In genomic region chr8:84042948-84043342, GRCm38 (mm10) we compare ENCODE assay signal across 9 mouse cellular contexts. TPM values are rescaled to one million over a fixed set of nuclear protein-coding genes. Genes with fewer than 3 reads are reported as not detected.
DNase-seq lines count a peak whose midpoint lies in the region; ATAC-seq and TF ChIP-seq lines count a peak whose summit lies in the region.
"Had no signal": no experiment of that assay in that cellular context is flagged by ENCODE, and none has a peak within 500 bp of the region (broad histone marks: within the 10 kb centered on the region; RNA-seq: fewer than 3 reads in every experiment).

No protein-coding gene starts in this region.

- no peaks in the 10 kb centered on the region for H3K9me3 ChIP-seq in MEL (replicated peaks; ENCODE audit: insufficient read depth, low read length)
- H3K9me3 ChIP-seq in heart, embryonic 14.5 days (ENCODE audit: control insufficient read depth, low read length), result no peaks in the 10 kb centered on the region
- no peaks in the 10 kb centered on the region for H3K9me3 ChIP-seq in liver, embryonic 15.5 days (replicated peaks)

- no peak for TF ChIP-seq POLR2A in MEL (IDR thresholded peaks at IDR 0.05; ENCODE audit: control insufficient read depth in 1 of 2, insufficient read depth in 1 of 2, low read depth in 1 of 2, low read length in 2 of 2, poor library complexity in 1 of 2)

- H3K27ac ChIP-seq in MEL (ENCODE audit: control insufficient read depth, low read depth, low read length), result no peak overlapping the region
- no peak overlapping the region for H3K27ac ChIP-seq in heart, embryonic 14.5 days (replicated peaks in 1 of 2; ENCODE audit: control insufficient read depth in 1 of 2, insufficient read depth in 1 of 2, low read depth in 2 of 2, low read length in 2 of 2)
- no peak overlapping the region for H3K27ac ChIP-seq in liver, embryonic 15.5 days (replicated peaks)

- H3K9ac ChIP-seq in MEL (ENCODE audit: control insufficient read depth, low read depth, low read length, poor library complexity, severe bottlenecking), result peak overlapping the region; percentile 92
- H3K9ac ChIP-seq in heart, embryonic 14.5 days (ENCODE audit: low read length), result peak overlapping the region; percentile 66
- H3K9ac ChIP-seq in liver, embryonic 15.5 days, result no peak overlapping the region

- TF ChIP-seq EP300 in MEL (IDR thresholded peaks at IDR 0.05; ENCODE audit: low read depth in 1 of 2, low read length in 2 of 2), result no peak

- peak overlapping the region; percentile 87 to 89 for H3K4me3 ChIP-seq in MEL (ENCODE audit: control insufficient read depth in 1 of 2, insufficient read depth in 1 of 2, low read depth in 2 of 2, low read length in 2 of 2)
- H3K4me3 ChIP-seq in heart, embryonic 14.5 days (ENCODE audit: control insufficient read depth in 1 of 2, insufficient read depth in 1 of 2, low read depth in 1 of 2, low read length in 2 of 2), result peak overlapping the region; percentile 44 to 56; a peak in 3 of 4 replicates
- peak overlapping the region; percentile 40; the same call in 1 of the 2 replicates for H3K4me3 ChIP-seq in liver, embryonic 15.5 days (replicated peaks)

- H3K27me3 ChIP-seq in MEL (ENCODE audit: control insufficient read depth in 1 of 2, insufficient read depth in 2 of 2, low read length in 2 of 2), result no peaks in the 10 kb centered on the region
- peaks cover 31% of the 10 kb centered on the region for H3K27me3 ChIP-seq in heart, embryonic 14.5 days (ENCODE audit: control insufficient read depth, insufficient read depth, low read length)
- peaks cover 75% of the 10 kb centered on the region for H3K27me3 ChIP-seq in liver, embryonic 15.5 days

- no peak for ATAC-seq in heart, embryonic 14.5 days (ENCODE audit: insufficient number of reproducible peaks, insufficient read depth, low FRiP score, low read depth)
- no peak for ATAC-seq in liver, embryonic 15.5 days (ENCODE audit: insufficient read depth)

- peak; percentile 98 for DNase-seq in heart, adult 11 months
- no peak for DNase-seq in heart, postnatal 25 days (ENCODE audit: low spot score)
- DNase-seq in MEL (ENCODE audit: low read depth, low spot score), result no peak
- DNase-seq in frontal cortex, postnatal 25 days (ENCODE audit: low spot score in 2 of 2), result no peak
- no peak for DNase-seq in urinary bladder, postnatal 25 days (ENCODE audit: low spot score)
- no peak for DNase-seq in urinary bladder, postnatal 10 days (ENCODE audit: low spot score)
- DNase-seq: kidney, postnatal 25 days had no signal

- peaks cover 0 to 19% of the 10 kb centered on the region in 2 experiments; a peak in 3 of 4 replicates for H3K4me1 ChIP-seq in MEL (ENCODE audit: control insufficient read depth in 1 of 2, insufficient read depth in 2 of 2, low read length in 2 of 2)
- H3K4me1 ChIP-seq in heart, embryonic 14.5 days (ENCODE audit: control insufficient read depth in 2 of 2, insufficient read depth in 2 of 2, low read length in 2 of 2), result peaks cover 11 to 16% of the 10 kb centered on the region in 2 experiments; a peak in 3 of 4 replicates
- peaks cover 13% of the 10 kb centered on the region for H3K4me1 ChIP-seq in liver, embryonic 15.5 days (replicated peaks)

- peaks cover 2 to 4% of the 10 kb centered on the region in 2 experiments; a peak in 3 of 4 replicates for H3K36me3 ChIP-seq in MEL (ENCODE audit: control insufficient read depth in 1 of 2, insufficient read depth in 2 of 2, low read length in 2 of 2)
- H3K36me3 ChIP-seq in heart, embryonic 14.5 days (ENCODE audit: control insufficient read depth, insufficient read depth, low read length), result no peaks in the 10 kb centered on the region
- H3K36me3 ChIP-seq in liver, embryonic 15.5 days (replicated peaks), result no peaks in the 10 kb centered on the region

- WGBS in heart, embryonic 14.5 days, result 33% methylated on average over 12 of the region's 12 CpGs
- 31% methylated on average over 12 of the region's 12 CpGs for WGBS in liver, embryonic 15.5 days (ENCODE audit: insufficient replicate concordance)

- peaks cover 16% of the 10 kb centered on the region for H3K79me2 ChIP-seq in MEL (ENCODE audit: control insufficient read depth, insufficient read depth, low read length, poor library complexity)

- TF ChIP-seq RAD21 in MEL (IDR thresholded peaks at IDR 0.05; ENCODE audit: low read depth, low read length), result no peak

- H3K4me2 ChIP-seq in heart, embryonic 14.5 days (ENCODE audit: low read length), result peak overlapping the region; percentile 79
- peak overlapping the region; percentile 56 for H3K4me2 ChIP-seq in liver, embryonic 15.5 days

- no peak for TF ChIP-seq CTCF in MEL (IDR thresholded peaks at IDR 0.05 in 2 of 3, conservative IDR thresholded peaks at IDR 0.05 in 1 of 3; ENCODE audit: control insufficient read depth in 1 of 3, insufficient read depth in 1 of 3, low read depth in 2 of 3, low read length in 3 of 3, poor library complexity in 1 of 3, severe bottlenecking in 1 of 3)

- intact Hi-C loops in heart, postnatal 25 days (cut with DNase I), result loop anchor here (2.0 to 5.0 kb wide), 3 partner anchors 22 to 139 kb away; partner anchors contain the start of genes Dcaf15 and Gm10643

TF ChIP-seq in MEL, 35 proteins besides CTCF, POLR2A, EP300 and RAD21:
- no peak for TF ChIP-seq MAFK (IDR thresholded peaks at IDR 0.05; ENCODE audit: borderline replicate concordance, low read depth, low read length)
- TF ChIP-seq MYC (IDR thresholded peaks at IDR 0.05; ENCODE audit: low read depth, low read length), result no peak
- TF ChIP-seq ZC3H11A (IDR thresholded peaks at IDR 0.05; ENCODE audit: low read depth, low read length), result no peak
- no peak for TF ChIP-seq BHLHE40 (IDR thresholded peaks at IDR 0.05; ENCODE audit: borderline replicate concordance, low read depth, low read length)
- TF ChIP-seq ZMIZ1 (IDR thresholded peaks at IDR 0.05; ENCODE audit: low read depth, low read length), result no peak
- no peak for TF ChIP-seq MYB (IDR thresholded peaks at IDR 0.05; ENCODE audit: low read depth, low read length)
- no peak for TF ChIP-seq USF1 (IDR thresholded peaks at IDR 0.05; ENCODE audit: low read depth, low read length)
- no peak for TF ChIP-seq KAT2A (conservative IDR thresholded peaks at IDR 0.05; ENCODE audit: low read depth, low read length)
- TF ChIP-seq NRF1 (IDR thresholded peaks at IDR 0.05; ENCODE audit: insufficient read depth, low read depth, low read length, poor library complexity, severe bottlenecking), result no peak
TF ChIP-seq in MEL: peak in this region for 0.

RNA-seq across cellular contexts. Expression of gene Il27ra, which starts 0.6 kb away (rescaled TPM):
- total RNA-seq in heart, postnatal 25 days (2021), result 1 to 10 TPM; 4.0 to 4.2 TPM
- total RNA-seq in MEL (2012; rRNA removed), result 32.4 and 38.5 TPM in 2 replicates
- polyA plus RNA-seq in MEL (2012; ENCODE audit: insufficient read depth in 1 of 2, insufficient read length in 2 of 2, low read depth in 1 of 2, low replicate concordance in 2 of 2, missing spikeins in 1 of 2), result 10 to 100 TPM in 1 of 2 experiments, not detected in 1; 31.8 TPM
- 6.1 and 6.3 TPM in 2 replicates for polyA plus RNA-seq in heart, embryonic 14.5 days (2014; fragmentation: Nextera tagmentation; extraction: Ambion mirVana)
- polyA plus RNA-seq in liver, embryonic 15.5 days (2015; fragmentation: Nextera tagmentation; extraction: Ambion mirVana), result 0.74 and 1.3 TPM in 2 replicates

RNA-seq across cellular contexts. Expression of gene Rln3, which starts 1.9 kb away (rescaled TPM):
- total RNA-seq in heart, postnatal 25 days (2021), result not detected
- total RNA-seq in MEL (2012; rRNA removed), result not detected in 2 replicates
- polyA plus RNA-seq in MEL (2012; ENCODE audit: insufficient read depth in 1 of 2, insufficient read length in 2 of 2, low read depth in 1 of 2, low replicate concordance in 2 of 2, missing spikeins in 1 of 2), result not detected
- polyA plus RNA-seq in heart, embryonic 14.5 days (2014; fragmentation: Nextera tagmentation; extraction: Ambion mirVana), result not detected in 2 replicates
- 0.15 TPM in 1 of 2 replicates, not detected in the other for polyA plus RNA-seq in liver, embryonic 15.5 days (2015; fragmentation: Nextera tagmentation; extraction: Ambion mirVana)

RNA-seq across cellular contexts. Expression of gene Palm3, which starts 21.7 kb away (rescaled TPM):
- total RNA-seq in heart, postnatal 25 days (2021), result under 1 TPM; 0.28 to 0.36 TPM
- total RNA-seq in MEL (2012; rRNA removed), result 0.65 and 0.92 TPM in 2 replicates
- polyA plus RNA-seq in MEL (2012; ENCODE audit: insufficient read depth in 1 of 2, insufficient read length in 2 of 2, low read depth in 1 of 2, low replicate concordance in 2 of 2, missing spikeins in 1 of 2), result 1 to 10 TPM in 1 of 2 experiments, not detected in 1; 3.6 TPM
- 0.13 and 1.2 TPM in 2 replicates for polyA plus RNA-seq in heart, embryonic 14.5 days (2014; fragmentation: Nextera tagmentation; extraction: Ambion mirVana)
- 0.15 and 0.23 TPM in 2 replicates for polyA plus RNA-seq in liver, embryonic 15.5 days (2015; fragmentation: Nextera tagmentation; extraction: Ambion mirVana)

RNA-seq across cellular contexts. Expression of gene Gm10643, which starts 22.0 kb away (rescaled TPM):
- 1 to 10 TPM; 3.2 to 3.3 TPM for total RNA-seq in heart, postnatal 25 days (2021)
- 0.23 and 0.26 TPM in 2 replicates for total RNA-seq in MEL (2012; rRNA removed)
- under 1 TPM in 1 of 2 experiments, not detected in 1; 0.28 TPM for polyA plus RNA-seq in MEL (2012; ENCODE audit: insufficient read depth in 1 of 2, insufficient read length in 2 of 2, low read depth in 1 of 2, low replicate concordance in 2 of 2, missing spikeins in 1 of 2)
- polyA plus RNA-seq in heart, embryonic 14.5 days (2014; fragmentation: Nextera tagmentation; extraction: Ambion mirVana), result 1.1 and 1.6 TPM in 2 replicates
- 0.24 and 0.30 TPM in 2 replicates for polyA plus RNA-seq in liver, embryonic 15.5 days (2015; fragmentation: Nextera tagmentation; extraction: Ambion mirVana)

RNA-seq across cellular contexts. Expression of gene Rfx1, which starts 23.7 kb away (rescaled TPM):
- total RNA-seq in heart, postnatal 25 days (2021), result 1 to 10 TPM; 8.5 to 9.7 TPM
- total RNA-seq in MEL (2012; rRNA removed), result 3.9 and 4.7 TPM in 2 replicates
- polyA plus RNA-seq in MEL (2012; ENCODE audit: insufficient read depth in 1 of 2, insufficient read length in 2 of 2, low read depth in 1 of 2, low replicate concordance in 2 of 2, missing spikeins in 1 of 2), result 10 to 100 TPM in 1 of 2 experiments, not detected in 1; 10.4 TPM
- polyA plus RNA-seq in heart, embryonic 14.5 days (2014; fragmentation: Nextera tagmentation; extraction: Ambion mirVana), result 6.1 and 6.3 TPM in 2 replicates
- 2.4 and 2.9 TPM in 2 replicates for polyA plus RNA-seq in liver, embryonic 15.5 days (2015; fragmentation: Nextera tagmentation; extraction: Ambion mirVana)
